24 mouse cellular contexts compared by ENCODE assay signal in genomic region chr13:74104417-74104816, GRCm38 (mm10). TPM values are rescaled to one million over a fixed set of nuclear protein-coding genes. Genes with fewer than 3 reads are reported as not detected.
"Had no signal": no experiment of that assay in that cellular context is flagged by ENCODE, and none has a peak within 500 bp of the region (broad histone marks: within the 10 kb centered on the region; RNA-seq: fewer than 3 reads in every experiment).

No protein-coding gene starts in this region.

- H3K27me3 ChIP-seq: heart, embryonic 13.5 days; heart, embryonic 15.5 days; hindbrain, embryonic 13.5 days; hindbrain, embryonic 15.5 days; limb, embryonic 13.5 days; limb, embryonic 15.5 days; liver, embryonic 12.5 days had no signal

- H3K4me3 ChIP-seq: heart, embryonic 13.5 days; heart, embryonic 15.5 days; hindbrain, embryonic 13.5 days; hindbrain, embryonic 15.5 days; layer of hippocampus, adult 2 months; limb, embryonic 13.5 days; limb, embryonic 15.5 days; liver, embryonic 12.5 days had no signal

- H3K36me3 ChIP-seq: heart, embryonic 13.5 days; heart, embryonic 15.5 days; hindbrain, embryonic 13.5 days; hindbrain, embryonic 15.5 days; limb, embryonic 13.5 days; limb, embryonic 15.5 days; liver, embryonic 12.5 days had no signal

- H3K27ac ChIP-seq: heart, embryonic 13.5 days; heart, embryonic 15.5 days; hindbrain, embryonic 13.5 days; hindbrain, embryonic 15.5 days; hindbrain, postnatal 0 days; layer of hippocampus, adult 2 months; limb, embryonic 13.5 days; limb, embryonic 15.5 days; liver, embryonic 12.5 days; liver, embryonic 14.5 days had no signal

- H3K9me3 ChIP-seq: heart, embryonic 13.5 days; heart, embryonic 15.5 days; hindbrain, embryonic 13.5 days; hindbrain, embryonic 15.5 days; limb, embryonic 13.5 days; limb, embryonic 15.5 days; liver, embryonic 12.5 days had no signal

- DNase-seq: gastrocnemius, postnatal 14 days; gastrocnemius, postnatal 36 days; heart, adult 18-20 months; heart, postnatal 14 days; kidney, adult 18-20 months; kidney, adult 8-10 months; kidney, postnatal 10 days; kidney, postnatal 25 days; kidney, postnatal 4 days; layer of hippocampus, postnatal 36 days; left cerebral cortex, postnatal 4 days had no signal

- H3K9ac ChIP-seq: heart, embryonic 13.5 days; heart, embryonic 15.5 days; hindbrain, embryonic 13.5 days; hindbrain, embryonic 15.5 days; limb, embryonic 13.5 days; limb, embryonic 15.5 days; liver, embryonic 12.5 days; liver, embryonic 14.5 days had no signal

- H3K4me2 ChIP-seq: heart, embryonic 11.5 days; heart, embryonic 13.5 days; heart, embryonic 15.5 days; hindbrain, embryonic 13.5 days; hindbrain, embryonic 15.5 days; limb, embryonic 13.5 days; limb, embryonic 15.5 days; liver, embryonic 12.5 days had no signal

- ATAC-seq: hindbrain, postnatal 0 days; liver, embryonic 12.5 days had no signal

- H3K4me1 ChIP-seq: hindbrain, embryonic 13.5 days; hindbrain, embryonic 15.5 days; limb, embryonic 13.5 days; limb, embryonic 15.5 days; liver, embryonic 12.5 days had no signal

RNA-seq across cellular contexts. Expression of gene Slc9a3, which starts 16.8 kb away (rescaled TPM):
- total RNA-seq: hematopoietic stem cell, adult 5-6 weeks had no signal
- polyA plus RNA-seq: heart, embryonic 11.5 days; heart, embryonic 13.5 days; hindbrain, embryonic 11.5 days; limb, embryonic 13.5 days; liver, embryonic 12.5 days; liver, embryonic 14.5 days had no signal
